Mouse (Mus musculus): ENCODE results near the gene Scfd2. TPM values are rescaled to one million over a fixed set of nuclear protein-coding genes. Genes with fewer than 3 reads are reported as not detected.

Scfd2 gene
- total RNA-seq, 2 experiments from 2014 or later, result 26.8 to 34.0 TPM

GRCm38 (mm10) chr5:74197541-74198330 lies 333.8 kb downstream of the Scfd2 start:
- peak in 1 of 2 experiments; percentile 43 for DNase-seq (ENCODE audit: low spot score in 2 of 2)
- intact Hi-C loops (cut with DNase I), result loop anchor here (5.0 to 10.0 kb wide), 3 partner anchors 80 to 343 kb away; partner anchors contain the start of gene Usp46

DNA sequence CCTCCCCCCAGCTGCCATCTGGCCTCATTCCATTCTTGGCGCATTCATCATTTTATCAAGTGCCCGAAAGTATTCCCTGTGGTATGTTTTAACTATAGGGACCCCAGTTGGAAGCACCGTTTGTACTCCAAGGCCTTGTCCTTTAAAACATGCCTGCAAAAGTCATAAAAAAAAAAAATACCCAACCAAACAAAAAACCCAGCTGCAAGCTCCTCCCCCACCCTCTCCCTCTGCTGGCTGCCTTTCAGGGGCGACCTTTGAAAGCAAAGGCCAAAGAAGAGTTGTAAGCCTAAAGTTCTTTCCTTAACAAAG lies 335.3 kb downstream of the Scfd2 start:
- DNase-seq (ENCODE audit: low spot score in 2 of 2), result no peak
- intact Hi-C loops (cut with DNase I), result loop anchor here (5.0 to 10.0 kb wide), 3 partner anchors 81 to 341 kb away; partner anchors contain the start of gene Usp46

DNA sequence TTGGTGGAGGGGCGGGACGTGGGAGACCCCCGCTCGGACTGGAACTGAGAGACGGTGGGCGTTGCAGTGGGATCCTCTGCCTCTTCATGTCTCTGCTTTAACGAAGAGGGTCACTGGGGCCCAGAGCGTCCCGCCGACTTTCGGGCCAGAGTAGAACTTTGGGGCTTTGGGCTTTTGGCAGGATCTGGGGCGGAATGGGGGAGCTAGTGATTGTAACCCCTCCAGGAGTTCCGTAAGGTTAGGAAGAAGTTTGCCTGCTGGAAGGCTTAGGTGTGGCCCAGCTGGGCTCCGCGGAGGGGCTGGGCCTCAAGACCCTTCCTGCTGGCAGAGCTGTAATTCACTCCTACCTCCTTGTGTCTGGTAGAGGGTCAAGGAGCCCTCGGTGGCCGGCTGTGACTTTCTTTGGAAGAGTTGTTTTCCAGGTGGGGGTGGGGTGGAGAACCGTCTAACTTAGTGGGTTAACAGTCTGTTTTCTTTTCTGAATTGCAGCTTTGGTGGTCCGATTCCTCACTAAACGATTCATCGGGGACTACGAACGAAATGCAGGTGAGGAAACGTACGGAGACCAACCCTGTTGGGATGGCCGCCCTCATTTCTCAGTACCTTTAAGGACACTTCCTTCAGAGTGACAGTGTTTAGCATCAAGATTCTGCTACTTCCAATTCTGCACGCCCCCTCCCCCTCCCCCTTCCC lies 335.8 kb downstream of the Scfd2 start:
- intact Hi-C loops (cut with DNase I), result loop anchor here (2.0 to 10.0 kb wide), 4 partner anchors 82 to 341 kb away; partner anchors contain the start of gene Usp46
- DNase-seq (ENCODE audit: low spot score in 2 of 2), result no peak

GRCm38 (mm10) chr5:74194841-74195613 lies 336.5 kb downstream of the Scfd2 start, which contains the start of gene Rasl11b:
Gene Rasl11b, plus strand, starts transcription at chr5:74195286.
- intact Hi-C loops (cut with DNase I), result loop anchor here (2.0 to 10.0 kb wide), 4 partner anchors 82 to 340 kb away; partner anchors contain the start of gene Usp46
- DNase-seq (ENCODE audit: low spot score in 2 of 2), result peak; percentile 93 to 95

- no peak for DNase-seq (ENCODE audit: low spot score in 2 of 2)
- intact Hi-C loops (cut with DNase I), result loop anchor here (2.0 to 10.0 kb wide), 3 partner anchors 101 to 339 kb away; partner anchors contain the start of gene Usp46
Measured at GRCm38 (mm10) chr5:74194027-74194840, 337.3 kb downstream of the Scfd2 start.

GRCm38 (mm10) chr5:74193626-74194025 lies 337.9 kb downstream of the Scfd2 start:
- DNase-seq (ENCODE audit: low spot score in 2 of 2), result no peak

GRCm38 (mm10) chr5:74193008-74193407 lies 338.6 kb downstream of the Scfd2 start:
- intact Hi-C loops (cut with DNase I), result loop anchor here (10.0 kb wide), 2 partner anchors 128 to 338 kb away; partner anchors contain the start of gene Usp46

More at GRCm38 (mm10) chr5:74193626-74194025, 337.9 kb downstream of the Scfd2 start:
- intact Hi-C loops (cut with DNase I), result loop anchor here (2.0 to 10.0 kb wide), 3 partner anchors 101 to 339 kb away; partner anchors contain the start of gene Usp46

GRCm38 (mm10) chr5:74190911-74191310 lies 340.6 kb downstream of the Scfd2 start:
- no peak for DNase-seq (ENCODE audit: low spot score in 2 of 2)
- intact Hi-C loops (cut with DNase I), result loop anchor here (10.0 kb wide), 2 partner anchors 126 to 336 kb away; partner anchors contain the start of gene Usp46

More at GRCm38 (mm10) chr5:74193008-74193407, 338.6 kb downstream of the Scfd2 start:
- DNase-seq (ENCODE audit: low spot score in 2 of 2), result no peak

GRCm38 (mm10) chr5:74190161-74190491 lies 341.4 kb downstream of the Scfd2 start:
- DNase-seq (ENCODE audit: low spot score in 2 of 2), result no peak
- intact Hi-C loops (cut with DNase I), result loop anchor here (10.0 kb wide), 2 partner anchors 125 to 335 kb away; partner anchors contain the start of gene Usp46

GRCm38 (mm10) chr5:74189484-74190160 lies 341.9 kb downstream of the Scfd2 start:
- intact Hi-C loops (cut with DNase I), result loop anchor here (2.0 to 10.0 kb wide), 3 partner anchors 63 to 335 kb away; partner anchors contain the start of gene Usp46
- no peak for DNase-seq (ENCODE audit: low spot score in 2 of 2)

- DNase-seq (ENCODE audit: low spot score in 2 of 2), result no peak
- intact Hi-C loops (cut with DNase I), result loop anchor here (2.0 kb wide), 1 partner anchor 64 kb away; no protein-coding TSS in a partner anchor
Measured at GRCm38 (mm10) chr5:74188886-74189285, 342.7 kb downstream of the Scfd2 start.

DNA sequence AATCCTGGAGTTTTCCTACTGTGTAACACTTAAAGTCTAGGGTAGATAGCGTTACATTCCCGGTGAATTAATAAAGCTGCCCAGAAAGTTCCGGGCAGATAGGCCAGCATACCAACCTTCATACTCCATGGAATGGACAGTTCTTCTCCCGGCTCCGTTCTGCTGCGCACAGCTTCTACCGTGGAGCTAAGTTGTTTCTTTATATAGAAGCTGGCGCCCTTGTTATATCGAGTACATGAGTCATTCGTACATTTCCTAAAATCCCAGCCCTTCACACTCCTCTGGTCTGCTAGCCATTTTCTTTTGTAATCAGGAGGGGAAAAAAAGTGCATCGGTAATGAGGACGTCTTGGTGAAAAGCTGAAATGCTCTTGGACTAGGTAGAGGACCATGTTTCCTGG lies 343.5 kb downstream of the Scfd2 start:
- intact Hi-C loops (cut with DNase I), result loop anchor here (2.0 kb wide), 1 partner anchor 65 kb away; no protein-coding TSS in a partner anchor
- DNase-seq (ENCODE audit: low spot score in 2 of 2), result no peak

GRCm38 (mm10) chr5:74184607-74185006 lies 347.0 kb downstream of the Scfd2 start:
- intact Hi-C loops (cut with DNase I), result no loop called here
- no peak for DNase-seq (ENCODE audit: low spot score in 2 of 2)

- intact Hi-C loops (cut with DNase I), result no loop called here
- no peak for DNase-seq (ENCODE audit: low spot score in 2 of 2)
Measured at GRCm38 (mm10) chr5:74183118-74183517, 348.4 kb downstream of the Scfd2 start.

DNA sequence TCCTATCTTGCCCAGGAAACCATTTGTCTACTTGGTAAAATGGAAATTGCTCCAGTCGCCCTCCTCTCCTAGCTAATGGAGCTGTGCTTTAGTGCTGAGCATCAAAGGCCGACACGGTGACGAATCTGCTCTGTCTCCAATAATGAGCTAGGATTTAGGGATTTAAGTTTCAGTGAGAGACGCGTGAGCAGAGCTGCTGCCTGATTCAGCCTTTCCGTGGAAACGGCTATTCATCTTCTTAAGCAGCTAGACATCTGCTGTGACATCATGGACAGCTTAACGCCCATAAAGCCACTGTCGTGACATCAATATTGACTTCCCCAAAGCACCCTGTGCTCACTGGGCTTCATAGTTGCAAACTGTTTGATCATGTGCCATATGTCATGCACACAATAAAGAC lies 351.3 kb downstream of the Scfd2 start:
- no peak for DNase-seq (ENCODE audit: low spot score in 2 of 2)
- intact Hi-C loops (cut with DNase I), result no loop called here

DNA sequence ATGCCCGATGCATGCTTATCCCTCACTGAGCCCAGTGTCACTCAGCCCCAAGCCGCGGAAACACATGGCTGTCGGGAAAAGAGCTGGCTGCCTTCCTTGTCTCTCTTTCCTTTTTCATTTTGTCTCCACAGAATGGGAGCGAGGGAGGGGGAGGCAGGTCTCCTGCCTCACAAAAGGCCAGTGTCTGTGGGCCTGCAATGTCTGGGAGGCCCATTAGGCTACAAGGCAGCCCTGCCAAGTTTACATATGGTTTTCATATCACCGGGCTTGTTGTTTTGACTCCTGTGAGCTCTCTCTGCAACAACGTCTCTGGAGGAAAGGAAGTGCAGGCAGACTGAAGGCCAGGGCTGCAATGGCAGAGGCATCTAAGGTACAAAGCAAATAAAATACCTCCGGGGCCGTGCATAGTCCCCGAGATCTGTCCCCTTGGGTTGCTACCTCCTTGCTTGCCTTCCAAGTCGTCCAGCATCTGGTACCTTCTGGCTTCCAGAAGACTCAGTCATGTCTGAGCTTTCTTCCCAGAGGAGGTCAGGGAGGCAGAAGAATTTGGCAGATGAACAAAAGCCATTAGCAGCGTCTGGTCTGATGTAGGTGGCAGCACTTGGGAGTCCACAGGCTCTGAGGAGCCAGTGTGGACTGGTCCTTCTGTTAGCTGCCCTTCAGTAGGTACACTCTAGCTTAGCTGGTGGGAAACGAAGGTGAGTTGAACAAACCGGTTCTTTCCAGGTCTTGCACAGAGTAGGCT lies 355.9 kb downstream of the Scfd2 start:
- no peak for DNase-seq (ENCODE audit: low spot score in 2 of 2)
- intact Hi-C loops (cut with DNase I), result loop anchor here (5.0 kb wide), 1 partner anchor 63 kb away; no protein-coding TSS in a partner anchor

- intact Hi-C loops (cut with DNase I), result no loop called here
- no peak for DNase-seq (ENCODE audit: low spot score in 2 of 2)
Measured at GRCm38 (mm10) chr5:74173162-74173844, 358.3 kb downstream of the Scfd2 start.
